Mouse (Mus musculus) liver (tissue): ENCODE data around the gene Btg3.

Source experiments
- DNase-seq: peaks from one replicate; pipeline ENCODE4 v3.0.0-alpha.2; 2020; ENCODE audit warnings: mixed read lengths

Gene Btg3

GRCm38 (mm10) chr16:78343792-78344191 is 33.2 kb downstream of the Btg3 start:
- DNase-seq = no peak

GRCm38 (mm10) chr16:78342767-78343166 is 34.2 kb downstream of the Btg3 start:
- no peak for DNase-seq

GRCm38 (mm10) chr16:78341356-78341755 is 35.6 kb downstream of the Btg3 start:
- no peak for DNase-seq

GRCm38 (mm10) chr16:78337226-78337625 is 39.8 kb downstream of the Btg3 start:
- no peak for DNase-seq

- no peak for DNase-seq
Observed at GRCm38 (mm10) chr16:78327999-78328398, 49.0 kb downstream of the Btg3 start.

- DNase-seq = no peak
Observed at GRCm38 (mm10) chr16:78327562-78327961, 49.4 kb downstream of the Btg3 start.

- DNase-seq = no peak
Observed at GRCm38 (mm10) chr16:78325972-78326848, 50.8 kb downstream of the Btg3 start.

GRCm38 (mm10) chr16:78322140-78322539 is 54.9 kb downstream of the Btg3 start:
- no peak for DNase-seq

GRCm38 (mm10) chr16:78321559-78321958 is 55.4 kb downstream of the Btg3 start:
- no peak for DNase-seq

GRCm38 (mm10) chr16:78319711-78320110 is 57.3 kb downstream of the Btg3 start:
- DNase-seq = no peak

- no peak for DNase-seq
Observed at GRCm38 (mm10) chr16:78317960-78318359, 59.0 kb downstream of the Btg3 start.

GRCm38 (mm10) chr16:78316849-78317248 is 60.1 kb downstream of the Btg3 start:
- DNase-seq = peak; percentile 19

GRCm38 (mm10) chr16:78314026-78314425 is 63.0 kb downstream of the Btg3 start:
- DNase-seq = no peak

- no peak for DNase-seq
Observed at GRCm38 (mm10) chr16:78313135-78313887, 63.7 kb downstream of the Btg3 start.

GRCm38 (mm10) chr16:78309258-78309657 is 67.7 kb downstream of the Btg3 start:
- DNase-seq = no peak

- no peak for DNase-seq
Observed at GRCm38 (mm10) chr16:78307476-78308192, 69.4 kb downstream of the Btg3 start.

GRCm38 (mm10) chr16:78306606-78307005 is 70.4 kb downstream of the Btg3 start:
- no peak for DNase-seq

GRCm38 (mm10) chr16:78305606-78306100 is 71.3 kb downstream of the Btg3 start:
- no peak for DNase-seq

GRCm38 (mm10) chr16:78302678-78303050 is 74.3 kb downstream of the Btg3 start:
- DNase-seq = no peak

GRCm38 (mm10) chr16:78301831-78302677 is 74.9 kb downstream of the Btg3 start:
- DNase-seq = no peak

- peak; percentile 71 for DNase-seq
Observed at GRCm38 (mm10) chr16:78301183-78301830, 75.7 kb downstream of the Btg3 start, which contains the start of gene Cxadr. TSS of gene Cxadr (plus strand) at chr16:78301489.

- DNase-seq = peak; percentile 24
Observed at GRCm38 (mm10) chr16:78296114-78296513, 80.9 kb downstream of the Btg3 start.
